Mouse (Mus musculus): ENCODE results near the gene Nek7. TPM values are rescaled to one million over a fixed set of nuclear protein-coding genes. Genes with fewer than 3 reads are reported as not detected.
A peak's percentile ranks its signal among the peaks of the same experiment; 100 is the strongest.

Nek7 gene
- polyA plus RNA-seq, 1 experiment from 2014 or later = 24.3 TPM

GRCm38 (mm10) chr1:138448635-138449475, 171.1 kb downstream of the Nek7 start:
- H3K4me2 ChIP-seq (ENCODE audit: low read length) = peak overlapping the region; percentile 25
- no peak overlapping the region; the same call in 1 of the 2 replicates for H3K9ac ChIP-seq (replicated peaks; ENCODE audit: low read length)
- no peaks in the 10 kb centered on the region for H3K36me3 ChIP-seq (ENCODE audit: control insufficient read depth, insufficient read depth, low read length)
- H3K27ac ChIP-seq (replicated peaks; ENCODE audit: low read depth, low read length) = peak overlapping the region; percentile 15
- H3K9me3 ChIP-seq (ENCODE audit: control insufficient read depth, low read length) = no peaks in the 10 kb centered on the region
- ATAC-seq (ENCODE audit: low FRiP score, low TSS enrichment) (peak; percentile 43; the same call in 1 of the 2 replicates), DNase-seq (peak; percentile 51)
- H3K4me1 ChIP-seq (ENCODE audit: control insufficient read depth, insufficient read depth, low read length) = 0 out of 2 replicates have a peak, but pooled peaks cover 2% of the 10 kb centered on the region
- H3K27me3 ChIP-seq (ENCODE audit: control insufficient read depth, insufficient read depth, low read length) = no peaks in the 10 kb centered on the region
- no peak overlapping the region for H3K4me3 ChIP-seq (replicated peaks; ENCODE audit: low read depth, low read length)
- WGBS = 48% methylated on average over 15 of the region's 15 CpGs

GRCm38 (mm10) chr1:138446846-138447245, 173.1 kb downstream of the Nek7 start:
- Histone ChIP-seq H3K4me3 (replicated peaks; ENCODE audit: low read depth, low read length) (no peak overlapping the region), H3K27me3 (ENCODE audit: control insufficient read depth, insufficient read depth, low read length) (no peaks in the 10 kb centered on the region), H3K27ac (replicated peaks; ENCODE audit: low read depth, low read length) (no peak overlapping the region), H3K36me3 (ENCODE audit: control insufficient read depth, insufficient read depth, low read length) (no peaks in the 10 kb centered on the region), H3K9me3 (ENCODE audit: control insufficient read depth, low read length) (no peaks in the 10 kb centered on the region), H3K4me1 (ENCODE audit: control insufficient read depth, insufficient read depth, low read length) (0 out of 2 replicates have a peak, but pooled peaks cover 2% of the 10 kb centered on the region), H3K9ac (replicated peaks; ENCODE audit: low read length) (no peak overlapping the region), H3K4me2 (ENCODE audit: low read length) (no peak overlapping the region)
- ATAC-seq (ENCODE audit: low FRiP score, low TSS enrichment) (no peak), DNase-seq (no peak)
- 84% methylated on average over 1 of the region's 1 CpGs for WGBS

Other genes starting within 250 kb of the Nek7 start
- 114 and 129 TPM in 2 replicates for gene Lhx9, start 228.4 kb upstream of the Nek7 start, polyA plus RNA-seq (2014; fragmentation: Nextera tagmentation; extraction: Ambion mirVana)
- 47.4 and 52.1 TPM in 2 replicates for gene 2310009B15Rik, start 236.7 kb upstream of the Nek7 start, polyA plus RNA-seq (2014; fragmentation: Nextera tagmentation; extraction: Ambion mirVana)

Measured in midbrain, embryonic 14.5 days (tissue).